Mouse (Mus musculus): ENCODE measurements around the gene Actr3b.

GRCm38 (mm10) chr5:25735861-25736260 lies 23.9 kb upstream of the Actr3b start:
- no peak for TF ChIP-seq EP300 (optimal IDR thresholded peaks at IDR 0.05)
- no peak for TF ChIP-seq CTCF (IDR thresholded peaks at IDR 0.05; ENCODE audit: low read depth)
